Mouse (Mus musculus) erythroblast, embryonic 14.5 days (primary cell): ENCODE measurements around the gene Cckar. TPM values are rescaled to one million over a fixed set of nuclear protein-coding genes. Genes with fewer than 3 reads are reported as not detected.

Source experiments
- H3K27me3 ChIP-seq: 2 replicates; pipeline ENCODE4 v1.6.1; 2012; ENCODE audit warnings: inconsistent platforms; ENCODE audit not compliant: control insufficient read depth
- H3K36me3 ChIP-seq: 2 replicates; pipeline ENCODE4 v1.6.1; 2012; ENCODE audit warnings: mild to moderate bottlenecking, inconsistent platforms; ENCODE audit not compliant: control insufficient read depth
- H3K4me1 ChIP-seq: 2 replicates; pipeline ENCODE4 v1.6.1; 2012; ENCODE audit warnings: inconsistent platforms; ENCODE audit not compliant: control insufficient read depth
- H3K4me3 ChIP-seq: replicated peaks from 2 replicates; pipeline ENCODE3; 2012; ENCODE audit warnings: moderate library complexity, mild to moderate bottlenecking, inconsistent platforms
- H3K9me3 ChIP-seq: 2 replicates; pipeline ENCODE4 v1.6.1; 2012; ENCODE audit warnings: low read length, inconsistent platforms, mixed read lengths; ENCODE audit not compliant: control insufficient read depth
- GATA1 ChIP-seq: IDR thresholded peaks from 2 replicates; pipeline ENCODE4 v1.6.1; 2012; ENCODE audit warnings: low read length, inconsistent platforms, mixed read lengths
- TAL1 ChIP-seq: IDR thresholded peaks from 3 replicates; pipeline ENCODE4 v1.6.1; 2012; ENCODE audit warnings: low read length, inconsistent platforms, mixed read lengths
- polyA plus RNA-seq: library from polyadenylated mRNA; stranded (reverse); fragments of >175 nt; gene quantifications from 2 replicates; pipeline ENCODE4 v1.2.3, GENCODE M21; 2012

Gene Cckar
- polyA plus RNA-seq, 1 experiment: not detected

- TF ChIP-seq GATA1 (no peak), TAL1 (no peak)
- Histone ChIP-seq H3K4me1 (no peaks in the 10 kb centered on the region), H3K36me3 (no peaks in the 10 kb centered on the region), H3K27me3 (no peaks in the 10 kb centered on the region), H3K4me3 (no peak overlapping the region), H3K9me3 (no peaks in the 10 kb centered on the region)
Observed at GRCm38 (mm10) chr5:53662413-53662812, 45.1 kb downstream of the Cckar start.

GRCm38 (mm10) chr5:53661508-53661907 is 46.0 kb downstream of the Cckar start:
- no peaks in the 10 kb centered on the region for H3K27me3 ChIP-seq
- no peaks in the 10 kb centered on the region; the same call in 1 of the 2 replicates for H3K36me3 ChIP-seq
- H3K9me3 ChIP-seq: no peaks in the 10 kb centered on the region
- H3K4me3 ChIP-seq: no peak overlapping the region
- TF ChIP-seq TAL1: no peak
- H3K4me1 ChIP-seq: no peaks in the 10 kb centered on the region

- no peaks in the 10 kb centered on the region for H3K4me1 ChIP-seq
- H3K9me3 ChIP-seq: no peaks in the 10 kb centered on the region
- TF ChIP-seq GATA1 (no peak), TAL1 (no peak)
- H3K36me3 ChIP-seq: peaks cover 5% of the 10 kb centered on the region
- no peaks in the 10 kb centered on the region for H3K27me3 ChIP-seq
- no peak overlapping the region for H3K4me3 ChIP-seq
Observed at GRCm38 (mm10) chr5:53657925-53658324, 49.6 kb downstream of the Cckar start.

- TF ChIP-seq GATA1 (no peak), TAL1 (no peak)
Observed at GRCm38 (mm10) chr5:53656596-53656995, 50.9 kb downstream of the Cckar start.

More at GRCm38 (mm10) chr5:53656596-53656995, 50.9 kb downstream of the Cckar start:
- Histone ChIP-seq H3K4me3 (no peak overlapping the region), H3K36me3 (peaks cover 12% of the 10 kb centered on the region), H3K4me1 (no peaks in the 10 kb centered on the region), H3K9me3 (no peaks in the 10 kb centered on the region), H3K27me3 (no peaks in the 10 kb centered on the region)

Other genes starting within 250 kb of the Cckar start
- 0.07 and 0.21 TPM in 2 replicates for gene Rbpj, start 241.6 kb downstream of the Cckar start, polyA plus RNA-seq
- 0.18 TPM in 1 of 2 replicates, not detected in the other for gene Tbc1d19, start 101.9 kb upstream of the Cckar start, polyA plus RNA-seq